Mouse (Mus musculus): ENCODE data around the gene Nip7. TPM values are rescaled to one million over a fixed set of nuclear protein-coding genes. Genes with fewer than 3 reads are reported as not detected.
"Not testable (repeated sequence)": the region's sequence is repeated elsewhere in the genome, so short reads cannot be mapped to it uniquely, and the experiment has no call there.

Gene Nip7
- polyA plus RNA-seq, 1 experiment, result 4.2 TPM

DNA sequence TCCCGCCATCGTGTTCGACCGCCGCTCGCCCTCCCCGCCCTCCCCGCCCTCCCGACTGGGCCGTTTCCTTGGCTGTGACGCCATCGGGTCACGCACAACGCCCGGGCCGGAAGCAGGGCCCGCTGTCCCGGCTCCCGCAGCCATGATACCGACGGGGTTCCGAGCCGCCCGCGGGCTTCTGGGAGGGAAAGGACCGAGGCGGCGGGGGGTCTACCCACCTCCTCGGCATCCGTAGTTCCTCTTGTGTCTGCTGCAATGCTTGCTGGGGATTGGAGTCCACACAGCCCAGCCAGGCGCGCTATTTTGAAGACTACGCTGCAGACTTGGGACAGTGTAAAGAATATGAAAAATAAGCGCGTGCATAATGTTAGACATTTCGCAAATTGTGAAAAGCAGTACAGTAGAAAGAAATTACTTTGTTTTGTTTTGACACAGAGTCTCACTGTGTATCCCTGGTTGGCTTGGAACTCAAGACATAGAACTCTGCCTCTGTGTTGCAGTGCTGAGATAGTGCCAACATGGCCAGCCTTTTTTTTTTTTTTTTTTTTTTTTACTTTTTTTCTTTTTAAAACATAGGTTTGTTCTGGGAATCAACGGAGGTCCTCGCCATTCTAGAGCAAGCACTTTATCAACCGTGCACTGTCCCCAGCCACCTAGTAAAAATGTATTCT, 39.8 kb downstream of the Nip7 start, which contains the start of gene Terf2:
Gene Terf2 (minus strand): TSS at position 182 of the 671 bp plus-strand sequence.
- H3K4me3 ChIP-seq (replicated peaks), result peak within 1 kb of the TSS; percentile 96
- H3K36me3 ChIP-seq (replicated peaks; ENCODE audit: low read length), result peaks cover 27% of the 10 kb centered on the region
- no peaks in the 10 kb centered on the region for H3K27me3 ChIP-seq (replicated peaks)
- H3K4me1 ChIP-seq, result peaks cover 51% of the 10 kb centered on the region
- H3K9me3 ChIP-seq, result no peaks in the 10 kb centered on the region
- TF ChIP-seq GATA1 (IDR thresholded peaks at IDR 0.05; ENCODE audit: borderline replicate concordance, low read length), result no peak
- no peak for TF ChIP-seq FLI1 (IDR thresholded peaks at IDR 0.05; ENCODE audit: low read length)

DNA sequence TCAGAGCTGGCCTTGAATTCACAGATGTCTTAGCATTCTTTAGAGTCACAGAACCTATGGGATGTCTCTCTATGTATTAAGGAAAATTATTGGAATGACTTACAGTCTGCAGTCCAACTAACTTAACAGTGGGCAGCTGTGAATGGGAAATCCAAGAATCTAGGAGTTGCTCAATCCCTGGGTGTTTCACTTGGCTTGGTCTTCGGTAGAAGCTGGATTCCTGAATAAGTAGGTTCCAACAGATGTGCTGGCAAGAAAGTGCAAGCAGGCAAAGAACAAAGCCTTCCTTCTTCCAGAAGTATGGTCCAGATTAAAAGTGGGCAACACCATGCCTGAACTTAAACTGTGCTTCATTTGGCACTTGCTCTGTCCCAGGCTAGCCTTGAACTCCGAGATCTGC, 44.0 kb downstream of the Nip7 start:
- H3K4me3 ChIP-seq (replicated peaks), result no peak overlapping the region
- peaks cover 15% of the 10 kb centered on the region for H3K4me1 ChIP-seq
- H3K36me3 ChIP-seq (replicated peaks; ENCODE audit: low read length), result no peaks in the 10 kb centered on the region
- H3K9me3 ChIP-seq, result no peaks in the 10 kb centered on the region
- H3K27me3 ChIP-seq (replicated peaks), result no peaks in the 10 kb centered on the region
- no peak for TF ChIP-seq GATA1 (IDR thresholded peaks at IDR 0.05; ENCODE audit: borderline replicate concordance, low read length)
- no peak for TF ChIP-seq FLI1 (IDR thresholded peaks at IDR 0.05; ENCODE audit: low read length)

GRCm38 (mm10) chr8:107104547-107104946, 47.9 kb downstream of the Nip7 start:
- TF ChIP-seq GATA1 (IDR thresholded peaks at IDR 0.05; ENCODE audit: borderline replicate concordance, low read length) (no peak), FLI1 (IDR thresholded peaks at IDR 0.05; ENCODE audit: low read length) (no peak)
- Histone ChIP-seq H3K9me3 (no peaks in the 10 kb centered on the region), H3K4me1 (peaks cover 21% of the 10 kb centered on the region), H3K4me3 (replicated peaks) (no peak overlapping the region), H3K27me3 (replicated peaks) (peaks cover 5% of the 10 kb centered on the region), H3K36me3 (replicated peaks; ENCODE audit: low read length) (no peaks in the 10 kb centered on the region)

DNA sequence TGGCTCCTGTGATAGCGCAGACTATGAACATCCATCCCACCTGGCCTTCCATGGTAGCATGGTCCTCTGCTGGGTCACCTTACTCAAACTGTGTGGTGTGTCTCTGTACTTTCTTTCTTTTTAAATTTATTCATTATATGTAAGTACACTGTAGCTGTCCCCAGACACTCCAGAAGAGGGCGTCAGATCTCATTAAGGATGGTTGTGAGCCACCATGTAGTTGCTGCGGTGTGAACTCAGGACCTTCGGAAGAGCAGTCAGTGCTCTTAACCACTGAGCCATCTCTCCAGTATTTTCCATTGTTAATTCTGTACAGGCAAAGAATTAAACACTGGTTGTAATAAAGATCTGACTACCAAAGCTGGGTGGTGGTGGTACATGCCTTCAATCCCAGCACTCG, 51.4 kb downstream of the Nip7 start:
- not testable (repeated sequence) for H3K9me3 ChIP-seq; H3K36me3 ChIP-seq (replicated peaks; ENCODE audit: low read length); H3K27me3 ChIP-seq (replicated peaks); H3K4me3 ChIP-seq (replicated peaks)
- peaks cover 14% of the 10 kb centered on the region for H3K4me1 ChIP-seq

DNA sequence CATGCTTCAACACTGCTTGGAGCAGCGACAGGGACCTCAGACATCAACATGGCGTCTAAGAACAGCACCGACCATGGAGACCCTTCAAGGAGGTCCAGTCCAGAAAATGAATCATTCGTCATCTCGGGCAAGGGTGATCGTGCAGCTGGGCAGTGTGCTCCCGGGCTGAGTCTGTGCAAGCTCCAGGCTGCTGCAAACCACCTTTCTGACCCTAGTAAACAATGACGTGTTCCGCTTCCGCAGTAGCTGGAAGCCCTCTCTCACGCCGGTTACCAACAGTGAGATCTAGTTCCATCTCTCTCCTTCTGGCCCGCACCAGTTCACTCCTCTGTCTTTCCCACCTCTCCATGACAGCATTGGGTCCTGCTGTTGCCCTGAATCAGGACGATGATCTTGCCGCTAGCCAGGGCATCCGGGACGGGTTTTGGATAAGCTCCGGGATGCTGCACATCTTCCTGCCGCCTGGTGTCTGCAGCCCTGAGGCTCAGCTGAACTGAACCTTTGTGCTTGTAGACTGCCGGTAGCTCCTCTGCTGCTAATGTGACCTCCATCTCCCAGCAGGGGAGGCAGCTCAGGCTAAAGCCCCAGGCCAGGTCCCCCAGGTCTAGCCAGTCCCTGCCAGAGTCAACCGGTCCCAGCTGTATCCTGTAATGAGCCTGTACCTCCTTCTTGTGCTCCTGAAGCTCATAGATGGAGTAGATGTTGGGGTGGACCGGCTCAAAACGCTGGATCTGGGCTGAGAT, 52.5 kb downstream of the Nip7 start:
- Histone ChIP-seq H3K4me3 (replicated peaks) (no peak overlapping the region), H3K9me3 (no peaks in the 10 kb centered on the region), H3K4me1 (peaks cover 14% of the 10 kb centered on the region), H3K27me3 (replicated peaks) (peaks cover 5% of the 10 kb centered on the region), H3K36me3 (replicated peaks; ENCODE audit: low read length) (no peaks in the 10 kb centered on the region)
- TF ChIP-seq GATA1 (IDR thresholded peaks at IDR 0.05; ENCODE audit: borderline replicate concordance, low read length), result no peak
- no peak for TF ChIP-seq FLI1 (IDR thresholded peaks at IDR 0.05; ENCODE audit: low read length)

- TF ChIP-seq GATA1 (IDR thresholded peaks at IDR 0.05; ENCODE audit: borderline replicate concordance, low read length), result no peak
- no peak for TF ChIP-seq FLI1 (IDR thresholded peaks at IDR 0.05; ENCODE audit: low read length)
- Histone ChIP-seq H3K27me3 (replicated peaks) (peaks cover 5% of the 10 kb centered on the region), H3K4me1 (peaks cover 22% of the 10 kb centered on the region), H3K36me3 (replicated peaks; ENCODE audit: low read length) (no peaks in the 10 kb centered on the region), H3K4me3 (replicated peaks) (no peak overlapping the region), H3K9me3 (no peaks in the 10 kb centered on the region)
Observed at GRCm38 (mm10) chr8:107109816-107110435, 53.2 kb downstream of the Nip7 start.

Other genes with a start within 250 kb of the Nip7 start
- not detected in 2 replicates for gene Has3, start 186.6 kb upstream of the Nip7 start, polyA plus RNA-seq (2012; ENCODE audit: insufficient read depth, low replicate concordance)
- gene Utp4, start 163.2 kb upstream of the Nip7 start, polyA plus RNA-seq (2012; ENCODE audit: insufficient read depth, low replicate concordance), result 1.5 and 3.0 TPM in 2 replicates
- gene Sntb2, start 121.1 kb upstream of the Nip7 start, polyA plus RNA-seq (2012; ENCODE audit: insufficient read depth, low replicate concordance), result 0.37 and 0.63 TPM in 2 replicates
- 4.1 and 12.0 TPM in 2 replicates for gene Vps4a, start 25.7 kb upstream of the Nip7 start, polyA plus RNA-seq (2012; ENCODE audit: insufficient read depth, low replicate concordance)
- gene Pdf, start 8.3 kb upstream of the Nip7 start, polyA plus RNA-seq (2012; ENCODE audit: insufficient read depth, low replicate concordance), result 7.9 and 8.3 TPM in 2 replicates
- gene Cog8, start 188 bp upstream of the Nip7 start, polyA plus RNA-seq (2012; ENCODE audit: insufficient read depth, low replicate concordance), result 9.2 and 18.5 TPM in 2 replicates
- gene Tmed6, start 8.8 kb downstream of the Nip7 start, polyA plus RNA-seq (2012; ENCODE audit: insufficient read depth, low replicate concordance), result not detected in 2 replicates
- 8.9 and 16.2 TPM in 2 replicates for gene Terf2, start 39.7 kb downstream of the Nip7 start, polyA plus RNA-seq (2012; ENCODE audit: insufficient read depth, low replicate concordance)
- gene Cyb5b, start 93.8 kb downstream of the Nip7 start, polyA plus RNA-seq (2012; ENCODE audit: insufficient read depth, low replicate concordance), result 2.0 and 13.0 TPM in 2 replicates
- gene Nfat5, start 236.6 kb downstream of the Nip7 start, polyA plus RNA-seq (2012; ENCODE audit: insufficient read depth, low replicate concordance), result 0.41 and 0.71 TPM in 2 replicates